Mouse (Mus musculus) lung, postnatal 10 days (tissue): ENCODE measurements around the gene Atxn1.

ENCODE experiments used
- DNase-seq: peaks from one replicate; pipeline ENCODE4 v3.0.0; 2021

Gene Atxn1

DNA sequence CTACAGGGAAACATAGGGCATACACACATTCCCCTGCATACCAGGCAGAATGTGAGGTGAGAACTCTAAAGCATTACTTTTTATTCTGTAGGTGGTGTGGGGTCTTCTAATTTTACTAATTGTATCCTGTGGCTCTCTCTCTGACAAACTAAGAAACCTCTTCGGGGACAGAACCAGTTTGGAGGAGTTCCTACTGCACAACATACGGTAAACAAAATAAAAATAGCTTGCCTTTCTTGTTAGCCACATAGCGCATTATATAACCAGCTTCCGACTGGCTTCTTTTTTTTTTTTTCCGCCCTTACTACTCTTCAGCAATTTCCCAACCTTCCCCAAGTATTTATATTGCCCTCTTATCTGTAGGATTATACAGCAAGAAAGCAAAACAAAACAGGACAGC is 2.0 kb downstream of the Atxn1 start:
- DNase-seq = no peak

DNA sequence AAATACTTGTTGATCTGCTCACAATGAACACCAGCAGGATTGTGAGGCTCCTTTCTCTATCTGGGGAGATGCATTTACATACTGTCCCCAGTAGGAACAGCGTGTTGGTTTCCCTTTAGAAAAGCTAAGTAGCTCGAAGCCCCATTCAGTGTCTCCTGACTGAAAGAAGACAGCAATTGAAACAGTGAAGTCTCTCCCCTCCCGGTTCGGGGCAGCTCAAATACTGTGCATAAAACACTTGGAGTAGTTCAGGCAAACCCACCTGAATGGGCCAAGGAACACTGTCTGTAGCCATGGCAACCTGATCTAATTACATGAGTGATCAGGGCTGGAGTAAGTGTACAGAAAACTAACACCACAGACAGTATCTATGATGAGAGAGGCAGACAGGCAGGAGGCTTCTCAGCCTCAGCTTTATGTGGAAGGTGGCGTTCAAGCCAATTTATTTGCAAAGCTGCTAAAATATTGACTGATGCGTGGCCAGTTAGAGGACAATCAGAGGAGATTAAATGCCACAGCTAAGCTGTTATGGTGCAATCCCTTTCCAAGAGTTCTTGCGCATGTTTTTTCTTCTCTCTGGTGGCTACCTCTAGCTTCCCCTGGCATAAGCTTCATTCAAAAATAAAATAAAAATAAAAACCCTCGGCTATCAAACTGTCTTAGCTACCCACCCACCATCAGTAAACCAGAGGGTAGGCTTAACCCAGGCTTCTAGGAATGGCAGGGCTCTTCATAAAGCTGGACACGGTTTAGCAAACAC is 2.8 kb downstream of the Atxn1 start:
- no peak for DNase-seq

DNA sequence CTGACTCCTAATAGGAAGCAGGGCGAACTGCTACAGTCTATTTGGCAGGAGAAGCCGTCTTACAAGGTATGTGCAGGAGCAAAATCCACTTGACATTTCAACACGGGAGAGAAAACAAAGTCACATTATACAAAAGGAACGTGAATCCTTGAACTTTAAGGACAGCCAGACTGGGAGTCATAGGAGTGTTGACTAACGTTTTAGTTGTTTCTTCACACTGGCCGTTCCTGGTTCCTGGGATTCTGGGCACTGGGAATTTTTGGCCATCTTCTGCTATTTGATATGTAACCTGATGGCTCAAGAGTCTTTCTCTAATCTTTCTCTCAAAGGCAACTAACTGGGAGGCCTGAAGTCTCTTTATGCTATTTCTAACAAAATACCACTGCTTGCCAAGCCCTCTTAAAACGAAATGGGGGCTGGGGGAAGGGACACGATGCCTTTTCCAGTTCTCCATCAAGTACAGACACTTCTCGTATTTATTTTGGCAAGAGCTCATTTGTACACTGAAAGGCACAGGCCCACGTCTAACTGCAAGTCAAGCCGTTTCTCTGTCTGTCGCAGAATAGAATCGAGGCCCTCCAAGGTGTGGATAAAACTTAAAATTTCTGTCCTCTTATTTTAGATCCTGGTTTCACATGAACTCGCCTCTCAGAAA is 4.4 kb downstream of the Atxn1 start:
- peak; percentile 26 for DNase-seq

DNA sequence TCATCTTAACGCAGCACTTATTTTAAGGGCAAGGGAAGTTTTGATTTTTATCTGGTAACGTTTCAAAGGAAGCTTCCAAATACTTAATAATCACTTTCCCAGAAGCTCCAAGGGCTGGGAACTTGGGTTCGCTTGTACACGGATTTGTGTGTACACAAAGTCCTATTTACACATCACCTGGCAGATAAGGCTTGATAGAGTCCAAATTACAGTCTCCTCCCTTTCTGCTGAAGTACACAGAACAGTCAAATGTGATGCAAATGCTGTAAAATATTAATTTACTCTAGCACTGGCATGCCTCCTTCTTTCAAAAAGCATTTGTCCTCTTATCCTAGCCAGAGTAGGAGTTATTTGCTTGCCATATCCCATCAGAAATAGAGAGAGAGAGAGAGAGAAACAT is 6.5 kb downstream of the Atxn1 start:
- DNase-seq = no peak

- no peak for DNase-seq
These were observed 7.2 kb downstream of the Atxn1 start for GRCm38 (mm10) chr13:45957629-45958028.

DNA sequence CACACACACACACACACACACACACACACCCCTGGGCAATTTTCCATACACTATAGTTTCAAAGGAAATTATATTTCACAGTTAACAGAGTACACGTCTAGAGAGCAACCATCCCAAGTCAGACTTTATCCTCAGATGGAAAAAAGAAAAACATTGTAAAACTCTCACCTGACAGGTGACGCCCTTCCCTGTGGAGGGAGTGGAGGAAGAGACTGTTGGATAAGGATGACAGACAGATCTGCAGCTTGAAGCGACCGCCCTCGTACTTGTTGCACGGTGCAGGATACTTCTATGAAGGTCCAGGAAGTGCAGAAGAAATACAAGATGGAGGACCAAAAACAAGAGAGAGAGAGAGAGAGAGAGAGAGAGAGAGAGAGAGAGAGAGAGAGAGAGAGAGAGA is 8.5 kb downstream of the Atxn1 start:
- no peak for DNase-seq

- no peak for DNase-seq
These were observed 9.3 kb downstream of the Atxn1 start for GRCm38 (mm10) chr13:45955370-45956055.

- no peak for DNase-seq
These were observed 11.7 kb downstream of the Atxn1 start for GRCm38 (mm10) chr13:45953098-45953497.

DNA sequence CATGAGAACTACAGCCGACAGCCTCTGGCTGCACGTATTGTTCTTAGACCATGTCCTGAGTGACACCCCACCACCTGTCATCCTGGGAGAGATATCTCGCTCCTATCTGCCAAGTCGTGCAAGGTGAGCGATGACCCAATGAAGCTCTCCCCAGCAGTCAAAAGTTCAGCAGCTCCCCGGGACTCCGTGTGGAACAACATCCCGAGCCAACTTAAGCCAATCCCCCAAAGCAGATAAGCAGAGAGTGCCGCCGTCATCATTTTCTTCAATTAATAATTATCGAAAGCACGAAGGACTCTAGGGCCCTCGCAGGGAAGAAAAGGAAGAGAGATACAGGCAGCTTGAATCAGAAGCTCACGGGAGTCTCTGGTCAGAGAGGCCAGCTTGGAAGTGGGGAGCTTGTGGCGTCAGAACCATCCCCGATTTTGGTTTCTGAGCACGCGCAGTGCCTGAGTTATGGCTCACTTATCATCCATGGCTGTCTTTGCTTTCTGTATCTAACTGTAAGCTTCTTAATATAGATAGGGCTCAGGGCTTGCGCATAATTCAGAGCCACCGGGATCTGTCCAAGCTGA is 13.7 kb downstream of the Atxn1 start:
- DNase-seq = no peak

DNA sequence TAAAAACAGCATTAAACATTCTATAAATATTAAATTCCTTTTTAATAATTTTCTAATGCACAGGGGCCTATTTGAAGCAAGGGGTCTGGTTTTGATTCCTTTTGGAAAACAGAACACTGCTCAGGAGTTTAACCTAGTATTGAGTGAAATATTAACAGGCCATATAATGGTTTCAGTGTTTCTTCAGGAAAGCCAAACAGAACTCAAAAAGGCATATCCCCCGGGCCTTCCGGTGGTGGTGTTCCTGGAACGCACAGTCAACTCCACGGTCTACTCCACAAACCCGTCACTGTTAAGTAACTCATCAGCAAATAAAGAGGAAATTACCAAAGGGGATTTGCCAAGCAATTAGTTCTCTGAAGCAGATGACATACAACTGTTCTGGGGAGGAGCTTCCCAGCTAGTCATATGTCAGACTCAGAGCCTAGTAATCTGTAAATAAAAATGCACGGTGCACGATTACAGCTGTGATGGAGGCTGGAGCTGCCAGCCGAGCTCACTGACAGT is 14.4 kb downstream of the Atxn1 start:
- DNase-seq = no peak

GRCm38 (mm10) chr13:45946136-45946535 is 18.7 kb downstream of the Atxn1 start:
- no peak for DNase-seq

GRCm38 (mm10) chr13:45942337-45942736 is 22.5 kb downstream of the Atxn1 start:
- DNase-seq = peak; percentile 53

GRCm38 (mm10) chr13:45940714-45941113 is 24.1 kb downstream of the Atxn1 start:
- DNase-seq = no peak

DNA sequence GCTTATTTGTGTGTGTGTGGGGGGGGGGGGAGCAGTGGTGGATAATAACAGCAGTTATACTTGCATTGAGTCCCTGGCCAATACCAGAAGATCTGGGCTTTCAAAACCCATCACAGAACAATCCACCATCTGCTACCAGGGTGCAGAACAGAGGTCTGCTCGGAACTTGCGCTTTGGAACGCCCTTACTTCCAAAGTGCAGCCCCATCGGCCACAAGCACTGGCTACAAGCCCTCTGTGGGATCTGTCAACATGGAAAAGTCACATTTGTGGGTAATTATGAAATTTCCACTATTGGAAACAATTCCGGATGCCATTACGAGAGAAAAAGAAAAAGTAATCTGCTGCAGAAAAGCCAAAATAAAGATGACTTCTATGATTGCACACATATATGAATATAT is 25.2 kb downstream of the Atxn1 start:
- DNase-seq = no peak

DNA sequence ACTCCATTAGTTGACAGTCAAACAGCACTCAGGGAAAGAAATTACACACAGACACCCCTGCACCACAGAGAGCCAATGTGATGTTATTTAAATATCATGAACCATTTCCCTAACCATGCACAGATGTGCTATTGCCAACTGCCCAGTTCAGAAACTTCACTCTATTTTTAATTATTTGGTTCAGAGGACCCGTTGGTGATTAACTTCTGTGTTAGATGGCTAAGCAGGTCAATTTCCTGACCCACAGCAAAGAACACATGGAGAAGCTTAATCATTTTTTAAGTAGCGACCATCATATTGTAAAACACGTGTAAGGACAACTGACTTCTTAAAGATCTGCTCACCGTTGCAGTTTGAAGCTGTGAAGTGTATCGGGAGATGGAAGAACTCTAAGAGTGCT is 26.7 kb downstream of the Atxn1 start:
- DNase-seq = no peak

DNA sequence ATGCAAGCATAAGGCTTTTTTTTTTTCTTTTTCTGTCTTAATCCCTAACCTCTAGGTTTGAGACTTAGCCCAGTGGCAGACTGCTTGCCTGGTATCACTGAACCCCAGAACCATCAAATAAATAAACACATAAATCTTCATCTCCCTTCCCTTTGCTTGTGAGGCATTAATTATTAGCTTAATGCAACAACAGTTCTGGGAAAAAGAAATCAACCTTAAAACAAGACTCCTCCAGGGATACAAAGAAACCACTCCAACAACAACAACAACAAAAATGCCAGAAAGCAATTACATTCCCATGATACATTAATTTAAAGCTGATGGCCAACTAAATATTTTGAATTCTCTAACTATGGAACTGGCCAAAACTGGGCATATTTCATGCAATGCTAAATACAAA is 28.0 kb downstream of the Atxn1 start:
- no peak for DNase-seq

GRCm38 (mm10) chr13:45935798-45936197 is 29.0 kb downstream of the Atxn1 start:
- no peak for DNase-seq

- no peak for DNase-seq
These were observed 30.0 kb downstream of the Atxn1 start for GRCm38 (mm10) chr13:45934841-45935240.

DNA sequence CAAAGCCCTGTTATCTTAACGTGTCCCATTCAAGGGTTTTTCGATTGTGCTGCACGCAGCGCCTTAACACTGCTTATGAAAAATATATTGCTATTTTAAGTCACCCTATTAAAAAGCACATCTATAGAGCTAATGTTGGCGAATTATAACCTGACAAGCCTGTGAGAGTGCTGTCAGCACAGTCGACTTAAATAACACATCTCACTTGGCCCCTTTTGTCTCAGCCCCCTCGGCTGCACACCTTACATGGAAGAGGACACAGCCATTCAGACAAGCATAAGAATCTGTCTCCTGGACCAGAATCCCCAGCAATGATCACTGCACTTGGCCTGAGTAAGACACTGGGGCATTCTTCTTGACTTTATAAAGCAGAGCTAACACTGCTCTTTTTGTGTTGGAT is 30.7 kb downstream of the Atxn1 start:
- DNase-seq = no peak

GRCm38 (mm10) chr13:45932491-45932921 is 32.3 kb downstream of the Atxn1 start:
- DNase-seq = no peak

- DNase-seq = peak; percentile 24
These were observed 32.9 kb downstream of the Atxn1 start for GRCm38 (mm10) chr13:45931891-45932290.

DNA sequence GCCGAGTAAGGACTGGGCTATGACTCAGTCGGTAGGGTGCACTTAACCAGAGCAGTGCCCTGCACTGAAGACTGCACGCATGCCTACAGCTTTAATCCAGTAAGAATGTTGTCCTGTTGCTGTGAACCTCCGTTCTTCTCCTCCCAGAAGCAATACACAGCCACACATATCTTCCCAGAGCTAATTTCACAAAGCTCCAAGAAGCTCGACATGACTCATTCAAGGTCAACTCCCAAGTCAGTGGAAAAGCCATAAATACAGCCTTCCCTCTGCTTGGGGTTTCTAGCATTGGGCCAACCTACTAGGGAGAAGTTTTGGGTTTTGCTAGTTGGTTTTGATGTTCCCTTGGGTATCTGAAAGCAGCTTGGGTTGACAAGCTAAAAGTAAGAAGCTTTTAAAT is 33.6 kb downstream of the Atxn1 start:
- no peak for DNase-seq

- DNase-seq = peak; percentile 40
These were observed 35.1 kb downstream of the Atxn1 start for GRCm38 (mm10) chr13:45929744-45930143.
